Mouse (Mus musculus) forelimb bud, embryonic 11.5 days (tissue): ENCODE measurements around the gene Prkce.

ENCODE experiments used
- DNase-seq: peaks from one replicate; pipeline ENCODE4 v3.0.0-alpha.2; 2012; ENCODE audit warnings: low read depth, low spot score

Prkce gene

GRCm38 (mm10) chr17:86218553-86218952, 51.0 kb downstream of the Prkce start:
- no peak for DNase-seq

GRCm38 (mm10) chr17:86225488-86226186, 58.1 kb downstream of the Prkce start:
- DNase-seq = no peak

- DNase-seq = no peak
Measured at GRCm38 (mm10) chr17:86226198-86226597, 58.6 kb downstream of the Prkce start.

- no peak for DNase-seq
Measured at GRCm38 (mm10) chr17:86226635-86227034, 59.0 kb downstream of the Prkce start.

GRCm38 (mm10) chr17:86227389-86227788, 59.8 kb downstream of the Prkce start:
- no peak for DNase-seq

GRCm38 (mm10) chr17:86228850-86229249, 61.3 kb downstream of the Prkce start:
- DNase-seq = no peak

- DNase-seq = no peak
Measured at GRCm38 (mm10) chr17:86230141-86230633, 62.6 kb downstream of the Prkce start.

GRCm38 (mm10) chr17:86231741-86232179, 64.2 kb downstream of the Prkce start:
- no peak for DNase-seq

- no peak for DNase-seq
Measured at GRCm38 (mm10) chr17:86232248-86232647, 64.7 kb downstream of the Prkce start.

- no peak for DNase-seq
Measured at GRCm38 (mm10) chr17:86234587-86235150, 67.1 kb downstream of the Prkce start.

- DNase-seq = no peak
Measured at GRCm38 (mm10) chr17:86236026-86236712, 68.6 kb downstream of the Prkce start.

- no peak for DNase-seq
Measured at GRCm38 (mm10) chr17:86236861-86237763, 69.5 kb downstream of the Prkce start.

GRCm38 (mm10) chr17:86242291-86242690, 74.7 kb downstream of the Prkce start:
- DNase-seq = no peak

- no peak for DNase-seq
Measured at GRCm38 (mm10) chr17:86243109-86243527, 75.5 kb downstream of the Prkce start.

- no peak for DNase-seq
Measured at GRCm38 (mm10) chr17:86244397-86244796, 76.8 kb downstream of the Prkce start.

- DNase-seq = no peak
Measured at GRCm38 (mm10) chr17:86248832-86249231, 81.2 kb downstream of the Prkce start.

- no peak for DNase-seq
Measured at GRCm38 (mm10) chr17:86249499-86250405, 82.2 kb downstream of the Prkce start.

- no peak for DNase-seq
Measured at GRCm38 (mm10) chr17:86250406-86250905, 82.9 kb downstream of the Prkce start.

- no peak for DNase-seq
Measured at GRCm38 (mm10) chr17:86253884-86254283, 86.3 kb downstream of the Prkce start.

GRCm38 (mm10) chr17:86254285-86254684, 86.7 kb downstream of the Prkce start:
- DNase-seq = no peak
